Mouse (Mus musculus) heart, adult 11 months (tissue): ENCODE results near the gene Tep1.
A peak's percentile ranks its signal among the peaks of the same experiment; 100 is the strongest.

Experiments
- DNase-seq: peaks from one replicate; pipeline ENCODE4 v3.0.0; 2022

The Tep1 gene

GRCm38 (mm10) chr14:50785251-50785637 is 85.1 kb downstream of the Tep1 start, which contains the start of gene Ttc5:
Gene Ttc5, minus strand, starts transcription at chr14:50785519.
- peak; percentile 98 for DNase-seq

GRCm38 (mm10) chr14:50784391-50785250 is 85.7 kb downstream of the Tep1 start:
- DNase-seq: peak; percentile 11

GRCm38 (mm10) chr14:50782166-50782565 is 88.2 kb downstream of the Tep1 start:
- peak; percentile 77 for DNase-seq
